Mouse (Mus musculus): ENCODE results near the gene Sept9. TPM values are rescaled to one million over a fixed set of nuclear protein-coding genes. Genes with fewer than 3 reads are reported as not detected.
A peak's percentile ranks its signal among the peaks of the same experiment; 100 is the strongest.
"Not testable (repeated sequence)": the region's sequence is repeated elsewhere in the genome, so short reads cannot be mapped to it uniquely, and the experiment has no call there.

Sept9 gene
- total RNA-seq, 2 experiments from 2014 or later, result 75.1 to 78.9 TPM

- no peak for DNase-seq (ENCODE audit: low spot score in 2 of 2)
These were observed 123.5 kb downstream of the Sept9 start for GRCm38 (mm10) chr11:117322730-117323579.

GRCm38 (mm10) chr11:117323976-117324574, 124.6 kb downstream of the Sept9 start:
- DNase-seq (ENCODE audit: low spot score in 2 of 2), result no peak

- DNase-seq (ENCODE audit: low spot score in 2 of 2), result not testable (repeated sequence)
These were observed 125.3 kb downstream of the Sept9 start for GRCm38 (mm10) chr11:117324718-117325117.

- no peak for DNase-seq (ENCODE audit: low spot score in 2 of 2)
These were observed 125.6 kb downstream of the Sept9 start for GRCm38 (mm10) chr11:117325131-117325467.

GRCm38 (mm10) chr11:117325468-117326139, 126.1 kb downstream of the Sept9 start:
- peak in 1 of 2 experiments; percentile 20 for DNase-seq (ENCODE audit: low spot score in 2 of 2)

- no peak for DNase-seq (ENCODE audit: low spot score in 2 of 2)
These were observed 126.8 kb downstream of the Sept9 start for GRCm38 (mm10) chr11:117326140-117326725.

GRCm38 (mm10) chr11:117326867-117327600, 127.6 kb downstream of the Sept9 start:
- DNase-seq (ENCODE audit: low spot score in 2 of 2), result no peak

- no peak for DNase-seq (ENCODE audit: low spot score in 2 of 2)
These were observed 128.2 kb downstream of the Sept9 start for GRCm38 (mm10) chr11:117327633-117328032.

- DNase-seq (ENCODE audit: low spot score in 2 of 2), result no peak
These were observed 130.9 kb downstream of the Sept9 start for GRCm38 (mm10) chr11:117330076-117330950.

GRCm38 (mm10) chr11:117330951-117331254, 131.4 kb downstream of the Sept9 start:
- no peak for DNase-seq (ENCODE audit: low spot score in 2 of 2)

- DNase-seq (ENCODE audit: low spot score in 2 of 2), result no peak
These were observed 132.1 kb downstream of the Sept9 start for GRCm38 (mm10) chr11:117331361-117332241.

GRCm38 (mm10) chr11:117332242-117333149, 133.0 kb downstream of the Sept9 start:
- DNase-seq (ENCODE audit: low spot score in 2 of 2), result peak; percentile 59 to 79

- DNase-seq (ENCODE audit: low spot score in 2 of 2), result no peak
These were observed 133.8 kb downstream of the Sept9 start for GRCm38 (mm10) chr11:117333150-117333715.

GRCm38 (mm10) chr11:117334101-117334500, 134.6 kb downstream of the Sept9 start:
- DNase-seq (ENCODE audit: low spot score in 2 of 2), result no peak

- DNase-seq (ENCODE audit: low spot score in 2 of 2), result no peak
These were observed 135.7 kb downstream of the Sept9 start for GRCm38 (mm10) chr11:117335146-117335545.

- no peak for DNase-seq (ENCODE audit: low spot score in 2 of 2)
These were observed 136.8 kb downstream of the Sept9 start for GRCm38 (mm10) chr11:117336081-117336788.

GRCm38 (mm10) chr11:117337749-117338148, 138.3 kb downstream of the Sept9 start:
- DNase-seq (ENCODE audit: low spot score in 2 of 2), result no peak

All from gastrocnemius, postnatal 4 days (tissue).